ENCODE assay signal across 8 mouse cellular contexts in the genomic region with DNA sequence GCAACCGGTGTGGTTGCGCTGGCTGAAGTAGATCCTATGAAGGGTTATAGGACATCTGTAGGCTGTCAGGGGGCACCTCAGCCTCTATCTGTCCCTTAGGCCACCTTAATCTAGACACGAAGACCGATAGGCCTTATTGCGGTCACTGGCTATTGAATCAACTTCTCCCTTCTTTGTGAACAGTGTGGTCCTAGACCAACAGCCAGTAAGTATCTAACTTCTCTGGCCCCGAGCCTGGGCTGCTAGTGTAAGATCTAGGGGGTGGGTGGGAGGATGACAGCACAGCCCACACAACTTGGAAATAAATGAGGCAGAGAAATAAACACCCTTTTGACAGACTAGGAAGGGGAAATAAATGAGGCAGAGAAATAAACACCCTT. TPM values are rescaled to one million over a fixed set of nuclear protein-coding genes. Genes with fewer than 3 reads are reported as not detected.
A peak's percentile ranks its signal among the peaks of the same experiment; 100 is the strongest.
DNase-seq lines count a peak whose midpoint lies in the region; ATAC-seq lines count a peak whose summit lies in the region.

No protein-coding gene starts in this region.

- peaks cover 27% of the 10 kb centered on the region for H3K4me1 ChIP-seq in forebrain, embryonic 12.5 days
- peaks cover 19% of the 10 kb centered on the region for H3K4me1 ChIP-seq in limb, embryonic 13.5 days

- H3K9ac ChIP-seq in forebrain, embryonic 12.5 days = peak overlapping the region; percentile 96
- peak overlapping the region; percentile 91 for H3K9ac ChIP-seq in limb, embryonic 13.5 days

- peak overlapping the region; percentile 88 for H3K4me3 ChIP-seq in forebrain, embryonic 12.5 days (replicated peaks)
- H3K4me3 ChIP-seq in limb, embryonic 13.5 days = peak overlapping the region; percentile 96

- intact Hi-C loops in left cerebral cortex, postnatal 10 days (cut with DNase I) = no loop called here

- no peaks in the 10 kb centered on the region for H3K27me3 ChIP-seq in forebrain, embryonic 12.5 days
- peaks cover 7% of the 10 kb centered on the region for H3K27me3 ChIP-seq in limb, embryonic 13.5 days

- ATAC-seq in frontal cortex, adult (ENCODE audit: low TSS enrichment) = 0 out of 2 replicates have a peak, but pooled peaks have one; percentile 14
- ATAC-seq in CD4-positive, CD25-positive, alpha-beta regulatory T cell, adult 4 months = peak; percentile 2
- ATAC-seq in forebrain, embryonic 12.5 days (ENCODE audit: low FRiP score) = peak; percentile 15; the same call in 1 of the 2 replicates
- peak; percentile 9; the same call in 1 of the 2 replicates for ATAC-seq in limb, embryonic 13.5 days (ENCODE audit: low FRiP score, low read depth)
- ATAC-seq in monocyte, adult 5-6 weeks (replicated peaks; ENCODE audit: insufficient number of reproducible peaks, low FRiP score, low TSS enrichment, poor library complexity, severe bottlenecking) = peak; percentile 8; the same call in 1 of the 2 replicates

- no peaks in the 10 kb centered on the region for H3K9me3 ChIP-seq in forebrain, embryonic 12.5 days
- no peaks in the 10 kb centered on the region for H3K9me3 ChIP-seq in limb, embryonic 13.5 days

- 7% methylated on average over 6 of the region's 6 CpGs for WGBS in forebrain, embryonic 12.5 days
- WGBS in limb, embryonic 13.5 days = 4% methylated on average over 6 of the region's 6 CpGs

- H3K4me2 ChIP-seq in forebrain, embryonic 12.5 days = peak overlapping the region; percentile 86
- H3K4me2 ChIP-seq in limb, embryonic 13.5 days (replicated peaks) = peak overlapping the region; percentile 90

- no peak for DNase-seq in frontal cortex, postnatal 10 days (ENCODE audit: low spot score in 2 of 2)
- no peak for DNase-seq in left cerebral cortex, adult 9 months (ENCODE audit: low spot score in 2 of 2)
- no peak for DNase-seq in left cerebral cortex, postnatal 10 days (ENCODE audit: extremely low spot score in 1 of 2, low spot score in 2 of 2)

- H3K36me3 ChIP-seq in forebrain, embryonic 12.5 days (replicated peaks) = peaks cover 43% of the 10 kb centered on the region
- peaks cover 28% of the 10 kb centered on the region for H3K36me3 ChIP-seq in limb, embryonic 13.5 days

- peak overlapping the region; percentile 81 for H3K27ac ChIP-seq in forebrain, embryonic 12.5 days
- H3K27ac ChIP-seq in limb, embryonic 13.5 days = peak overlapping the region; percentile 69

RNA-seq across cellular contexts. Expression of a gene that starts 0.4 kb away (rescaled TPM):
- polyA plus RNA-seq in CD4-positive, CD25-positive, alpha-beta regulatory T cell, adult 4 months (2017; shearing (Covaris generic)) = 10 to 100 TPM; 19.0 to 45.0 TPM
- 70.9 and 74.5 TPM in 2 replicates for polyA plus RNA-seq in forebrain, embryonic 12.5 days (2016; fragmentation: Nextera tagmentation; extraction: Ambion mirVana)
- 67.2 and 69.4 TPM in 2 replicates for polyA plus RNA-seq in limb, embryonic 13.5 days (2015; fragmentation: Nextera tagmentation; extraction: Ambion mirVana)
- total RNA-seq in monocyte, adult 5-6 weeks (2017) = 6.6 to 20.6 TPM (median 10.2 TPM) in 3 replicates
- 100 to 1,000 TPM; 139 to 152 TPM for total RNA-seq in left cerebral cortex, postnatal 10 days (2021)

RNA-seq across cellular contexts. Expression of a gene that starts 1.4 kb away (rescaled TPM):
- 100 to 1,000 TPM in 1 of 2 experiments, 10 to 100 TPM in 1; 86.8 to 115 TPM for polyA plus RNA-seq in CD4-positive, CD25-positive, alpha-beta regulatory T cell, adult 4 months (2017; shearing (Covaris generic))
- polyA plus RNA-seq in forebrain, embryonic 12.5 days (2016; fragmentation: Nextera tagmentation; extraction: Ambion mirVana) = 75.6 and 76.9 TPM in 2 replicates
- polyA plus RNA-seq in limb, embryonic 13.5 days (2015; fragmentation: Nextera tagmentation; extraction: Ambion mirVana) = 70.5 and 71.5 TPM in 2 replicates
- 65.7 to 104 TPM (median 96.6 TPM) in 3 replicates for total RNA-seq in monocyte, adult 5-6 weeks (2017)
- 10 to 100 TPM; 44.9 to 48.8 TPM for total RNA-seq in left cerebral cortex, postnatal 10 days (2021)

RNA-seq across cellular contexts. Expression of a gene that starts 6.0 kb away (rescaled TPM):
- polyA plus RNA-seq in CD4-positive, CD25-positive, alpha-beta regulatory T cell, adult 4 months (2017; shearing (Covaris generic)) = 1 to 10 TPM; 5.9 to 7.1 TPM
- 71.3 and 73.8 TPM in 2 replicates for polyA plus RNA-seq in forebrain, embryonic 12.5 days (2016; fragmentation: Nextera tagmentation; extraction: Ambion mirVana)
- polyA plus RNA-seq in limb, embryonic 13.5 days (2015; fragmentation: Nextera tagmentation; extraction: Ambion mirVana) = 7.8 and 8.6 TPM in 2 replicates
- total RNA-seq in monocyte, adult 5-6 weeks (2017) = 1.5 to 5.5 TPM (median 4.5 TPM) in 3 replicates
- 10 to 100 TPM; 27.1 to 28.8 TPM for total RNA-seq in left cerebral cortex, postnatal 10 days (2021)

RNA-seq across cellular contexts. Expression of a gene that starts 8.3 kb away (rescaled TPM):
- 100 to 1,000 TPM; 178 to 280 TPM for polyA plus RNA-seq in CD4-positive, CD25-positive, alpha-beta regulatory T cell, adult 4 months (2017; shearing (Covaris generic))
- polyA plus RNA-seq in forebrain, embryonic 12.5 days (2016; fragmentation: Nextera tagmentation; extraction: Ambion mirVana) = 50.7 and 50.8 TPM in 2 replicates
- 43.5 and 46.2 TPM in 2 replicates for polyA plus RNA-seq in limb, embryonic 13.5 days (2015; fragmentation: Nextera tagmentation; extraction: Ambion mirVana)
- 106 to 183 TPM (median 161 TPM) in 3 replicates for total RNA-seq in monocyte, adult 5-6 weeks (2017)
- total RNA-seq in left cerebral cortex, postnatal 10 days (2021) = 10 to 100 TPM; 34.7 to 53.6 TPM
